Mouse (Mus musculus) macrophage (primary cell): ENCODE results near the gene Inpp5a. TPM values are rescaled to one million over a fixed set of nuclear protein-coding genes. Genes with fewer than 3 reads are reported as not detected.

ENCODE experiments used
- polyA plus RNA-seq: library from polyadenylated mRNA; stranded (reverse); fragments of 250-400 nt; gene quantifications from 3 replicates; pipeline ENCODE4 v1.2.4, GENCODE M21; 2018; ENCODE audit warnings: inconsistent platforms

Gene Inpp5a
- polyA plus RNA-seq, 1 experiment from 2014 or later: 13.1 TPM

Other genes starting within 250 kb of the Inpp5a start
- gene Lrrc27, start 176.1 kb upstream of the Inpp5a start, polyA plus RNA-seq: 73.4 to 159 TPM (median 94.3 TPM) in 3 replicates
- 0.17 to 0.21 TPM (median 0.19 TPM) in 3 replicates for gene Stk32c, start 175.8 kb upstream of the Inpp5a start, polyA plus RNA-seq
- gene Pwwp2b, start 140.6 kb upstream of the Inpp5a start, polyA plus RNA-seq: 25.2 to 32.3 TPM (median 28.0 TPM) in 3 replicates
- gene Nkx6-2, start 193.7 kb downstream of the Inpp5a start, polyA plus RNA-seq: not detected in 3 replicates